Mouse (Mus musculus) adrenal gland, adult 18-20 months (tissue): ENCODE measurements at regions not wholly inside any gene's neighbourhood (a gene's known extent, or its start where the extent isn't known, plus 50 kb on each side); places are given as distances from the start of the nearest gene placed in this dataset.
A peak's percentile ranks its signal among the peaks of the same experiment; 100 is the strongest.

Experiments used
- DNase-seq, 2 experiments: peaks; one replicate each; pipeline ENCODE4 v3.0.0; 2021 to 2022; ENCODE audit warnings: low spot score in 2 of 2

DNA sequence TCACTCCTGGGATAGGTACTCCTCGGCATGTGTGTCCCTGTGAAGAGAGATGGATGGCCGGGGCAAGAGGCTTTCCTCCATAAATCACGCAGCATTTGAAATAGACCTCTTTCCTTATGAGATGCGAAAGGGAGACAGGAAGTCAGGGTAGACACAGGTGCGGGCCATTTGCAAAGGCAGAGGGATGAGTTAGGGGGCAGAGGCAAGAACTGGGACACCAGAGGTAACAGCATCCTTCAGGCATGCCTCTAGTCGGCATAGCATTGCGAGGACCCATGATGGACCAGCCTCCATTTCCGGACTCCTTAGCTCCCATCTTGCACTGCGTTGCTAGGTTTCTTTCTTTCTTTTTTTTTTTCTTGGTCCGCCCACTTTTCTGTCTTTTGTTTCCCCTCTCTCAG lies 532.6 kb upstream of the Tbx3 start:
- no peak for DNase-seq

DNA sequence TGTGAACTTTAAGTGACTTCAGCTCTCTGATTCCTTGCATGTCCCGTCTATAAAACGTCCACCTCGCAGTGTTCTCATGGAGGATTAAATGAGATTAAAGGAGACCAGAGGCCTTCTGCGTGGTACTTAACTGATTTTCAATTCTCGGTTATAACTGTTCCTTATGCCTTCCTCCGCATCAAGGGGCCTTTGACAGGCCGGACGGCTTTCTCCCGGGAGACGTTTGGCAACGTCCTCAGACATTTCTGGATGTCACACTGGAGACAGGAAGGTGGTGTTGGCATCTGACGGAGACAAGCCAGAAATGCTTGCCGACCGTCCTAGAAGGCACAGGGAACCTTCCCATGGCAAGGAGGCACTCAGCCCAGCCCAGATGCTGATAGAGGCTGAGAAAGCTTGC lies 532.2 kb upstream of the Tbx3 start:
- no peak for DNase-seq

DNA sequence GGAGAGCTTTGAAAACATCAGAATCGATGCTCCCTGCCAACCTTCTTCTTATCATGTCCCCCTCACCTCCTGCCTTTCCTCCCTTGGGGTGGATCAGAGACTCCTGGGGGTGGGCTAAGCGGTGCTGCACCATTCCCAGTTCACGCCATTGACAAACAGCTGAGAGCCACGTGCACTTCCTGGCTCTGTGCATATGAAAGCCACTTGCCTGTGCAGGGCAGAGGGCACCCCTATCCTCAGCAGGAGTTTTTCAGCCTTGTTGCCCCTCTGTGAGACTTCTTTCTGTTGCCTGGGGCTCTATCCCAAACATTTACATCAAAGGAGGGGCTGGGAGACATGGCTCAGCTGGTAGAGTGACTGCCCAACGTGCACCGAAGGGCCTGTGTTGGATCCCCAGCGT lies 531.1 kb upstream of the Tbx3 start:
- DNase-seq, result no peak

DNA sequence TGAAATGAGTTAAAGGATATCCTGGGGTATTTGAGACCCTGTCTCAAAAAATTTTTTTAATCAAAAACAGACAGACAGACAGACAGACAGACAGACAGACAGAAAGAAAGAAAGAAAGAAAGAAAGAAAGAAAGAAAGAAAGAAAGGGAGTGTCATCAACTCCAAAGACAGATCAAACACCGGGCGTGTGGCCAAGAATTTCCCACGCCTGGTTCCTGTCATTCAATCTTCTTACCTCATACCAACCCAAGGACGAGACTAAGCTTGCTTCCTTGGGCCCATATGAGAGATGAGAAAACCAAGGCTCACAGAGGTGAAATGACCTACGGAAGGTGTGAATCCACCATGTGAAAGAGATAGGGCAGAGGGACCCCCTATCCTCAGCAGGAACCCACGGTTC lies 530.7 kb upstream of the Tbx3 start:
- peak; percentile 40 to 42 for DNase-seq

DNA sequence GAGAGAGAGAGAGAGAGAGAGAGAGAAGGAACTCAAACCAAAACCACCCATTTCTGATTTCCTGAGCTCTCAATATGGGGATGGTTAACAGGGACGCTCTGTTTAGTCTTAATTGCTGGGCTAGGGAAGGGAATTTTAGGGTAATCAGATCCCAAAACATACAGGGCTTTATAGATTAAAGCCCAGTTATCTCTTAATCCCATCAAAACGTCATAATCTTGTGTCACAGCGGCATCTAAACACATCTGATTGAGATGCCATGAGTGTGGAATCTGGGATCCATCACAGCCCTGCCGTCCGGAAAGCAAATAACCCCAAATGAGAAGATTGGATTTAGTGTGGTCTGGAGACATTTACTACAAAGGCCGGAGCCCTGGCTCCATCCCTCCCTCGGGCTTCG lies 527.1 kb upstream of the Tbx3 start:
- no peak for DNase-seq

GRCm38 (mm10) chr5:119149389-119150185 lies 520.9 kb upstream of the Tbx3 start:
- no peak for DNase-seq

GRCm38 (mm10) chr5:119153086-119153485 lies 517.4 kb upstream of the Tbx3 start:
- DNase-seq, result no peak

- no peak for DNase-seq
Measured at GRCm38 (mm10) chr5:119156638-119157037, 513.8 kb upstream of the Tbx3 start.

GRCm38 (mm10) chr5:119158171-119158570 lies 512.3 kb upstream of the Tbx3 start:
- DNase-seq, result no peak

DNA sequence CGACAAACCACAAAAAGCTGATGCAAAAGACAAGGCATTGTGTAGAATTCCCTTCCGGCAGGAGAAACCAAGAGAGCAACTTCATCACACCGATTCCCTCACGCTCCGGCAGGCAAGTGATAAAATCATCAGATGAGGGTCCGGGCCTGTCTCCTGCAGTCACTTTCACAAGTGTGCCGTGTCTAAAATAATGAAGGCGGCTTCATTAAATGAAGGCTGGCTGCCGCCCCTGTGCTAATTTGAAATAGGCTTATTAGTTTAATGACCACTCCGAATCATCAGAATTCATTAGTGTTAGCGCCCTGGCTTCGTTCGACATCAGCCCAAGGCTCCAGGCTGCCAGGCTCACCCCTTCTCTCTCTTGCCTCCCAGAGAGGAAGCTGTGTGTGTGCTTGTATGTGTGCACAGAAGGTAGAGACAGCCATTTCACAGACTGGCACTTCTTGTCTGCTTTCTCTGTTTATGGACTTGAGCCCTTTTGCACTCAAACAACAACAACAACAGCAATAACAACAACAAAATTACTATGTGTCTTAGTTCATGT lies 508.3 kb upstream of the Tbx3 start:
- no peak for DNase-seq

DNA sequence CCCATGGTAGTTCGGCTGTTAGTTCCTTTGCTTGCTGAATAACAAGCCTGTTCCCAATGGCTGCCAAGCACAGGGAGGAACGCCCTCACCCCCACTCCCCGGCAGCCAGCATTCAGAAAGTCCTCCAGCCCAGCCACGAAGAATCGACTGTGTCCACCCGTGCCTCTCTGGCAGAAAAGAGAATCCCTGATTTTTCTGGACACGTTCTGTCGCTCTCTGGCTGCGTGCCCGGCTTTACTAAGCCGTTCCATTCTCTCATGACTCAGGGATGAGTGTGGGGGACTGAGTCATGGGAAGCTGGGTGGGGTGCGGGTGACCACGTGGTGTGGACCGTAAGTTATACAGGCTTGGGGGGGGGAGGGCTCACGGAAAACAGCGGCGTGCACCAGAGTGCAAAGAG lies 502.8 kb upstream of the Tbx3 start:
- DNase-seq, result peak; percentile 80 to 85

- DNase-seq, result no peak
Measured at GRCm38 (mm10) chr5:119169274-119169673, 501.2 kb upstream of the Tbx3 start.

- no peak for DNase-seq
Measured at GRCm38 (mm10) chr5:119171626-119172025, 498.8 kb upstream of the Tbx3 start.

GRCm38 (mm10) chr5:119178805-119179204 lies 491.7 kb upstream of the Tbx3 start:
- no peak for DNase-seq

- DNase-seq, result no peak
Measured at GRCm38 (mm10) chr5:119183545-119184047, 486.9 kb upstream of the Tbx3 start.

DNA sequence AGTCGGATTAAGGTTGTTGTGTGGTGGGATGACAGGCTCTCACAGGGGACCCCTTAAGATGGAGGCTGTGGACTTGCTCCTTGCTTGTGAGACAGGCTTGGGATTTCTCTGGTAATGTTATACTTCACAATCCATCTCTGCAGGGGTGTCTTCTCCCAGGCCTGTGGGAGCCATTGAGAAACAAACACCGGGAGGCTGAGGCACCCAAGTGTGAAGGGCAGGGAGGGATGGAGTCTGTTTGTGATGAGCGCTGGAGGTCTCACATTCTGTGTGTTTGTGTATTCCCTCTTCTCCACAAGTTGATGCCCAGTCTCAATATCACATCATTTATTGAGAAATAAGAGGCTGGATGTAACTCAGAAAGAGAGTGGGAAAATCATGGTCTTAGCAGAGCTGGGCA lies 483.9 kb upstream of the Tbx3 start:
- no peak for DNase-seq

DNA sequence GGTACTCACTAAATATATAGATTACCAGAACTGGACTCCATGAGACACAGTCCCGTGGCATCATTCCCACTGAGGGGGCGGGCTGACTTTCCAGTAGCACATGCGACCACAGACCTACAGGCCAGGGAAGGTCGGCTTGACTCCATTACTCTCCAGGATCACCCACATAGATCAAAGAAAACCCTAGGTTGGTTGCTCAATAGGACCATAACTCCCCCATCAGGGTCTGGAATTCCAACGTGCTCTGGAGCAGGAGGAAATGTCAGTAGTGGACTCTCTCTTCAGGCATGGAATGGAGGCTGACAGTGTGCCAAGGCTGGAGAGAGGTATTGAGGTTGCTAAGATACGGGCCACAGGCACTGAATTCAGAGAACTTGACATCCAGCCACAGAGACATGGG lies 482.0 kb upstream of the Tbx3 start:
- DNase-seq, result no peak

GRCm38 (mm10) chr5:119193699-119194681 lies 476.5 kb upstream of the Tbx3 start:
- no peak for DNase-seq

- DNase-seq, result no peak
Measured at GRCm38 (mm10) chr5:119199906-119200305, 470.6 kb upstream of the Tbx3 start.

- DNase-seq, result no peak
Measured at GRCm38 (mm10) chr5:119201251-119201650, 469.2 kb upstream of the Tbx3 start.

DNA sequence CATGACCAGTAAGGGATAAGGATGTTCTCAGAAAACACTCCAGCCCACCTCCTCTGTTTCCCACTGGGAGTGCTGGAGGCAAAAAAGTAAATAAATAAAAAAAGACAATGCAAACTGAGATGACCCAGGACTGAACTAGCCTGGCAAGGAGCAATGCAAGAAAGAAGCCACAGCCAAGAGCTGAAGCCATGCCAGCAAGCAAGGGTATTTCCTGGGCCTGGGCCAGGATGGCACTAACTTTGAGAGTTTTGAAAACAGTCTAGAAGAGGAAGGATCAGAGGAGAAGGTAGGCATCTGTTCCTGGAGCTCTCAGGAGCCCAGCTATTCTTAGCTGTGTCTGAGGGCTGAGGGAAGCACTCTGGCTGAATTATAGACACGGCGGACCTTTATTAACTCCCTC lies 465.7 kb upstream of the Tbx3 start:
- DNase-seq, result no peak

GRCm38 (mm10) chr5:119208077-119208476 lies 462.4 kb upstream of the Tbx3 start:
- DNase-seq, result no peak
